Mouse (Mus musculus) bone marrow macrophage, adult 2 months (primary cell): Measurements from ENCODE around the gene Nkx6-2.

Experiments used
- CTCF ChIP-seq: IDR thresholded peaks from 2 replicates; pipeline ENCODE4 v1.5.1; 2012; ENCODE audit warnings: low read depth, mild to moderate bottlenecking, low read length, moderate library complexity
- POLR2A ChIP-seq: IDR thresholded peaks from 2 replicates; pipeline ENCODE4 v1.6.1; 2012; ENCODE audit warnings: mild to moderate bottlenecking, low read depth, low read length, borderline replicate concordance

DNA sequence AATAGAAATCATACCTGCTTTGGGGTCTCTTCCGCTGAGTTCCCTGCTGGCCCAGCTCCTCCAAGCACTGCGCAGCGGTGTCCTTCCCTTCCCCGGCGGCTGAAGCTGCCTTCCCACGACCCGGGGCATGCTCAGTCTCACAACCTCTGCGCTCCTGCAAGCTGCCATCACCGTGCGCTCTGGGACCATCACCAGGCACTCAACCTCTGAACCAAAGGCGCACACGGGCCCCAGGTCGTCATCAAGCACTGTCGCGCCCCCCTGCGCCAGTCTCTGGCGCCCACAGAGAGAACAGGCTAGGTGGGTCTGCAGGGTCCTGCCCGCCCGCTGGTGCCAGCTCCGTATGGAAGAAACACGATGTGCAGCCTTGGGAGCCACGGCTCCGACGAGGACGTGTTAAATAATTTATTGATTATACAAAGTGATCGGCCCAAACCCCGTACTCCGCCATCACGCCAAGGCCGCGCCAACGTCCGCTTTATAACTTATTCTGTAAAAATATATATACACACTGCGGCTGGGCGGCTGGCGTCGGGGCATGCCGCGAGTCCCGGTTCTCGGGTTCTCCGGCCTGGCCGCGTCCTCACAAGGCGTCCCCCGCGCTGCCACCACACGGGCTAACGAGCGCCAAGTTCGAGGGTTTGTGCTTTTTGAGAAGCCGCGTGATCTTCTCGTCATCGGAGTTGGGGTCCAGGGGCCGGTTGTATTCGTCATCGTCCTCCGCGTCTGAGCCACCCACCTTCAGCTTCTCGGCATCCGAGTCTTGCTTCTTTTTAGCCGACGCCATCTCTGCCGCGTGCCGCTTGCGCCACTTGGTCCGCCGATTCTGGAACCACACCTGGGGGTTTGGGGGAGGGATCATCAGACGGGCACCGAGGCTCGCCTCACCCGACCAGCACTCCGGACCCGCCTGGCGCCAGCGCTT is 1.5 kb downstream of the Nkx6-2 start:
- TF ChIP-seq CTCF (no peak), POLR2A (no peak)
